Mouse (Mus musculus): ENCODE data around the gene Nid2. TPM values are rescaled to one million over a fixed set of nuclear protein-coding genes. Genes with fewer than 3 reads are reported as not detected.

The Nid2 gene
- polyA plus RNA-seq, 1 experiment, result 5.9 TPM

GRCm38 (mm10) chr14:19777365-19777764 is 26.3 kb downstream of the Nid2 start:
- Histone ChIP-seq H3K4me1 (ENCODE audit: control insufficient read depth, insufficient read depth, insufficient read length) (no peaks in the 10 kb centered on the region), H3K36me3 (ENCODE audit: control insufficient read depth, insufficient read depth, low read length) (no peaks in the 10 kb centered on the region), H3K27me3 (ENCODE audit: control insufficient read depth, insufficient read depth, low read length) (no peaks in the 10 kb centered on the region), H3K27ac (ENCODE audit: insufficient read depth, low read length) (no peak overlapping the region), H3K4me3 (ENCODE audit: extremely low read depth, insufficient read depth, insufficient read length) (no peak overlapping the region)
- WGBS, result 75% methylated on average over 6 of the region's 6 CpGs
- DNase-seq (ENCODE audit: low read depth in 1 of 2, low spot score in 2 of 2), result no peak
- no peak for TF ChIP-seq CTCF (IDR thresholded peaks at IDR 0.05; ENCODE audit: extremely low read depth, insufficient read depth, insufficient read length, insufficient replicate concordance)
- no peak for TF ChIP-seq POLR2A (IDR thresholded peaks at IDR 0.05; ENCODE audit: low read depth, low read length)

GRCm38 (mm10) chr14:19777945-19778344 is 26.9 kb downstream of the Nid2 start:
- 64% methylated on average over 13 of the region's 13 CpGs for WGBS
- DNase-seq (ENCODE audit: low read depth in 1 of 2, low spot score in 2 of 2), result no peak
- TF ChIP-seq POLR2A (IDR thresholded peaks at IDR 0.05; ENCODE audit: low read depth, low read length) (no peak), CTCF (IDR thresholded peaks at IDR 0.05; ENCODE audit: extremely low read depth, insufficient read depth, insufficient read length, insufficient replicate concordance) (no peak)

GRCm38 (mm10) chr14:19785797-19786588 is 34.9 kb downstream of the Nid2 start:
- 86% methylated on average over 9 of the region's 9 CpGs for WGBS
- H3K27ac ChIP-seq (ENCODE audit: insufficient read depth, low read length), result no peak overlapping the region
- no peaks in the 10 kb centered on the region for H3K27me3 ChIP-seq (ENCODE audit: control insufficient read depth, insufficient read depth, low read length)
- H3K4me1 ChIP-seq (ENCODE audit: control insufficient read depth, insufficient read depth, insufficient read length), result no peaks in the 10 kb centered on the region
- no peak overlapping the region for H3K4me3 ChIP-seq (ENCODE audit: extremely low read depth, insufficient read depth, insufficient read length)
- TF ChIP-seq CTCF (IDR thresholded peaks at IDR 0.05; ENCODE audit: extremely low read depth, insufficient read depth, insufficient read length, insufficient replicate concordance) (no peak), POLR2A (IDR thresholded peaks at IDR 0.05; ENCODE audit: low read depth, low read length) (no peak)
- no peak for DNase-seq (ENCODE audit: low read depth in 1 of 2, low spot score in 2 of 2)
- H3K36me3 ChIP-seq (ENCODE audit: control insufficient read depth, insufficient read depth, low read length), result no peaks in the 10 kb centered on the region

More at GRCm38 (mm10) chr14:19777945-19778344, 26.9 kb downstream of the Nid2 start:
- H3K4me3 ChIP-seq (ENCODE audit: extremely low read depth, insufficient read depth, insufficient read length), result no peak overlapping the region
- H3K4me1 ChIP-seq (ENCODE audit: control insufficient read depth, insufficient read depth, insufficient read length), result no peaks in the 10 kb centered on the region
- H3K36me3 ChIP-seq (ENCODE audit: control insufficient read depth, insufficient read depth, low read length), result no peaks in the 10 kb centered on the region
- H3K27ac ChIP-seq (ENCODE audit: insufficient read depth, low read length), result no peak overlapping the region
- no peaks in the 10 kb centered on the region for H3K27me3 ChIP-seq (ENCODE audit: control insufficient read depth, insufficient read depth, low read length)

- TF ChIP-seq CTCF (IDR thresholded peaks at IDR 0.05; ENCODE audit: extremely low read depth, insufficient read depth, insufficient read length, insufficient replicate concordance) (no peak), POLR2A (IDR thresholded peaks at IDR 0.05; ENCODE audit: low read depth, low read length) (no peak)
Measured at GRCm38 (mm10) chr14:19788443-19788842, 37.4 kb downstream of the Nid2 start.

GRCm38 (mm10) chr14:19794881-19795280 is 43.8 kb downstream of the Nid2 start:
- Histone ChIP-seq H3K27ac (ENCODE audit: insufficient read depth, low read length) (no peak overlapping the region), H3K4me1 (ENCODE audit: control insufficient read depth, insufficient read depth, insufficient read length) (peaks cover 3% of the 10 kb centered on the region; the same call in 1 of the 2 replicates), H3K4me3 (ENCODE audit: extremely low read depth, insufficient read depth, insufficient read length) (no peak overlapping the region), H3K36me3 (ENCODE audit: control insufficient read depth, insufficient read depth, low read length) (no peaks in the 10 kb centered on the region), H3K27me3 (ENCODE audit: control insufficient read depth, insufficient read depth, low read length) (no peaks in the 10 kb centered on the region)
- WGBS, result 55% methylated on average over 4 of the region's 4 CpGs
- no peak for DNase-seq (ENCODE audit: low read depth in 1 of 2, low spot score in 2 of 2)
- TF ChIP-seq CTCF (IDR thresholded peaks at IDR 0.05; ENCODE audit: extremely low read depth, insufficient read depth, insufficient read length, insufficient replicate concordance) (no peak), POLR2A (IDR thresholded peaks at IDR 0.05; ENCODE audit: low read depth, low read length) (no peak)

More at GRCm38 (mm10) chr14:19788443-19788842, 37.4 kb downstream of the Nid2 start:
- no peaks in the 10 kb centered on the region for H3K4me1 ChIP-seq (ENCODE audit: control insufficient read depth, insufficient read depth, insufficient read length)
- H3K36me3 ChIP-seq (ENCODE audit: control insufficient read depth, insufficient read depth, low read length), result no peaks in the 10 kb centered on the region
- DNase-seq (ENCODE audit: low read depth in 1 of 2, low spot score in 2 of 2), result no peak
- no peak overlapping the region for H3K27ac ChIP-seq (ENCODE audit: insufficient read depth, low read length)
- WGBS, result 69% methylated on average over 1 of the region's 1 CpGs
- no peak overlapping the region for H3K4me3 ChIP-seq (ENCODE audit: extremely low read depth, insufficient read depth, insufficient read length)
- H3K27me3 ChIP-seq (ENCODE audit: control insufficient read depth, insufficient read depth, low read length), result no peaks in the 10 kb centered on the region

- Histone ChIP-seq H3K27me3 (ENCODE audit: control insufficient read depth, insufficient read depth, low read length) (no peaks in the 10 kb centered on the region), H3K4me3 (ENCODE audit: extremely low read depth, insufficient read depth, insufficient read length) (no peak overlapping the region), H3K4me1 (ENCODE audit: control insufficient read depth, insufficient read depth, insufficient read length) (peaks cover 3% of the 10 kb centered on the region; the same call in 1 of the 2 replicates), H3K36me3 (ENCODE audit: control insufficient read depth, insufficient read depth, low read length) (no peaks in the 10 kb centered on the region), H3K27ac (ENCODE audit: insufficient read depth, low read length) (no peak overlapping the region)
- WGBS, result 24% methylated on average over 18 of the region's 18 CpGs
- DNase-seq (ENCODE audit: low read depth in 1 of 2, low spot score in 2 of 2), result no peak
- TF ChIP-seq POLR2A (IDR thresholded peaks at IDR 0.05; ENCODE audit: low read depth, low read length) (no peak), CTCF (IDR thresholded peaks at IDR 0.05; ENCODE audit: extremely low read depth, insufficient read depth, insufficient read length, insufficient replicate concordance) (no peak)
Measured at GRCm38 (mm10) chr14:19796541-19797304, 45.7 kb downstream of the Nid2 start.

All from spleen, adult 2 months (tissue).